Comparison of ENCODE assay signal across 19 mouse cellular contexts in the genomic region with DNA sequence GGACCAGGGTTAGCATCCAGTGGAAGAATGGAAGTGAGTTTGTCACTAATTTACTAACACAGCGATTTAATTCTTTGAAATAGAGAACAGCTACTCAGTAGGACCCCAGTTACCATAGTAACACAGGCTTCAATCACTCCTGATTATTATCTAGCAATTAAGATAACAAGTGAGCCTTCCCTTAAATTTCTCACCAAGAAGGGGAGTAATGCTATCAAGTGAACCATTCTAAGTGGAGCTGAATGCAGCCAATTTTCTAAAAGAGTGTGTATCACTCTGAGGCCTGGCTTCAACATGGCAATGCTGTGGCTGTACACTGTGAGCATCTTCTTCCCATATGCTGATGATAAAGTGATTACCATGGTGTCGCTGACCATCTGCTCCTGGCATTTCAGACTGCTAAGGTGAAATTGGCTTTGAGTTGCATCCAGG.
DNase-seq lines count a peak whose midpoint lies in the region; ATAC-seq lines count a peak whose summit lies in the region.
"Had no signal": no experiment of that assay in that cellular context is flagged by ENCODE, and none has a peak within 500 bp of the region (broad histone marks: within the 10 kb centered on the region; RNA-seq: fewer than 3 reads in every experiment).

No protein-coding gene starts in this region.

- WGBS in midbrain, embryonic 12.5 days, result 43% methylated on average over 2 of the region's 2 CpGs
- 71% methylated on average over 2 of the region's 2 CpGs for WGBS in midbrain, embryonic 10.5 days
- 36% methylated on average over 2 of the region's 2 CpGs for WGBS in hindbrain, embryonic 15.5 days

- peak; percentile 5 for DNase-seq in cerebellum, adult 9-11 months
- DNase-seq in cerebellum, postnatal 4 days (ENCODE audit: low spot score in 2 of 2), result no peak
- no peak for DNase-seq in midbrain, embryonic 10.5 days (ENCODE audit: low spot score)
- DNase-seq in retina, postnatal 1 day, result peak; percentile 42
- DNase-seq in left cerebral cortex, postnatal 10 days (ENCODE audit: extremely low spot score in 1 of 2, low spot score in 2 of 2), result no peak
- DNase-seq in left cerebral cortex, adult 8-10 months (ENCODE audit: low spot score in 2 of 2), result no peak
- DNase-seq: gastrocnemius, adult 2 months; heart, adult 2 months; layer of hippocampus, postnatal 36 days; lung, adult 18-20 months; lung, postnatal 4 days; spleen, adult 18-20 months; thymus, postnatal 36 days had no signal

- H3K4me1 ChIP-seq in midbrain, embryonic 12.5 days, result 0 out of 2 replicates have a peak, but pooled peaks cover 4% of the 10 kb centered on the region
- H3K4me1 ChIP-seq in midbrain, embryonic 10.5 days, result peaks cover 6% of the 10 kb centered on the region; the same call in 1 of the 2 replicates
- H3K4me1 ChIP-seq in hindbrain, embryonic 15.5 days (replicated peaks), result peaks cover 8% of the 10 kb centered on the region; the same call in 1 of the 2 replicates

- H3K4me3 ChIP-seq in midbrain, embryonic 12.5 days, result no peak overlapping the region
- no peak overlapping the region for H3K4me3 ChIP-seq in midbrain, embryonic 10.5 days
- H3K4me3 ChIP-seq in hindbrain, embryonic 15.5 days, result no peak overlapping the region
- H3K4me3 ChIP-seq: erythroblast, embryonic 14.5 days; gastrocnemius, adult 2 months; heart, adult 2 months had no signal

- H3K36me3 ChIP-seq in midbrain, embryonic 12.5 days, result no peaks in the 10 kb centered on the region
- no peaks in the 10 kb centered on the region for H3K36me3 ChIP-seq in midbrain, embryonic 10.5 days
- no peaks in the 10 kb centered on the region for H3K36me3 ChIP-seq in hindbrain, embryonic 15.5 days

- no peaks in the 10 kb centered on the region for H3K9me3 ChIP-seq in midbrain, embryonic 12.5 days
- no peaks in the 10 kb centered on the region for H3K9me3 ChIP-seq in midbrain, embryonic 10.5 days (replicated peaks)
- H3K9me3 ChIP-seq in hindbrain, embryonic 15.5 days, result no peaks in the 10 kb centered on the region

- H3K4me2 ChIP-seq in midbrain, embryonic 12.5 days (replicated peaks), result no peak overlapping the region
- H3K4me2 ChIP-seq in hindbrain, embryonic 15.5 days, result no peak overlapping the region

- H3K27me3 ChIP-seq in midbrain, embryonic 12.5 days, result no peaks in the 10 kb centered on the region
- H3K27me3 ChIP-seq in midbrain, embryonic 10.5 days (ENCODE audit: low read depth, poor library complexity, severe bottlenecking), result no peaks in the 10 kb centered on the region
- H3K27me3 ChIP-seq in hindbrain, embryonic 15.5 days, result no peaks in the 10 kb centered on the region
- H3K27me3 ChIP-seq: Patski had no signal

- H3K27ac ChIP-seq in midbrain, embryonic 12.5 days (replicated peaks), result no peak overlapping the region
- no peak overlapping the region for H3K27ac ChIP-seq in midbrain, embryonic 10.5 days (replicated peaks)
- H3K27ac ChIP-seq in hindbrain, embryonic 15.5 days (replicated peaks), result peak overlapping the region; percentile 57; the same call in 1 of the 2 replicates
- H3K27ac ChIP-seq: gastrocnemius, adult 2 months; heart, adult 2 months; kidney, postnatal 0 days; stomach, postnatal 0 days had no signal

- H3K9ac ChIP-seq in midbrain, embryonic 12.5 days (replicated peaks), result no peak overlapping the region
- no peak overlapping the region for H3K9ac ChIP-seq in hindbrain, embryonic 15.5 days

- ATAC-seq in midbrain, embryonic 12.5 days (ENCODE audit: low FRiP score, low read depth), result peak; percentile 65; the same call in 1 of the 2 replicates
- ATAC-seq in hindbrain, embryonic 15.5 days (ENCODE audit: low FRiP score, low read depth), result peak; percentile 86
- ATAC-seq: Patski had no signal

- intact Hi-C loops in left cerebral cortex, postnatal 10 days (cut with DNase I), result no loop called here

Comparison
In these comparisons a context has a peak if more than half of its experiments do, and no peak if none do; other contexts are left out.
1. DNase-seq: peak in cerebellum, adult 9-11 months (single experiment) and retina, postnatal 1 day (single experiment); none in cerebellum, postnatal 4 days (0 of 2), midbrain, embryonic 10.5 days (single experiment), left cerebral cortex, postnatal 10 days (0 of 2) and left cerebral cortex, adult 8-10 months (0 of 2).